Mouse (Mus musculus) hindbrain, postnatal 0 days (tissue): ENCODE measurements around the gene Aqp2. TPM values are rescaled to one million over a fixed set of nuclear protein-coding genes. Genes with fewer than 3 reads are reported as not detected.
A peak's percentile ranks its signal among the peaks of the same experiment; 100 is the strongest.

Experiments
- ATAC-seq: fragments of 200-750 bp; cut with Nextera tagmentation; 2 replicates; pipeline ENCODE4 v1.8.0; 2017; ENCODE audit warnings: mild to moderate bottlenecking, moderate TSS enrichment, moderate library complexity
- DNase-seq: peaks from one replicate; pipeline ENCODE4 v3.0.0-alpha.2; 2015; ENCODE audit warnings: low spot score
- H3K27ac ChIP-seq: fragments of 300-500 bp; sonication (generic); 2 replicates; pipeline ENCODE4 v1.5.1; 2014; ENCODE audit warnings: mild to moderate bottlenecking
- H3K27me3 ChIP-seq: fragments of 300-500 bp; sonication (generic); 2 replicates; pipeline ENCODE4 v1.6.1; 2014; ENCODE audit warnings: low read length, mixed read lengths; ENCODE audit not compliant: insufficient read depth
- H3K36me3 ChIP-seq: fragments of 300-500 bp; sonication (generic); 2 replicates; pipeline ENCODE4 v1.6.1; 2014; ENCODE audit warnings: low read length, mixed read lengths; ENCODE audit not compliant: insufficient read depth
- H3K4me1 ChIP-seq: fragments of 300-500 bp; sonication (generic); 2 replicates; pipeline ENCODE4 v1.6.1; 2014; ENCODE audit warnings: antibody characterized with exemption, low read length, mixed read lengths; ENCODE audit not compliant: insufficient read depth
- H3K4me2 ChIP-seq: fragments of 300-500 bp; sonication (generic); 2 replicates; pipeline ENCODE4 v1.6.1; 2014; ENCODE audit warnings: low read depth, mild to moderate bottlenecking, low read length, moderate library complexity, mixed read lengths
- H3K4me3 ChIP-seq: fragments of 300-500 bp; sonication (generic); 2 replicates; pipeline ENCODE4 v1.5.1; 2014; ENCODE audit warnings: low read length
- H3K9ac ChIP-seq: fragments of 300-500 bp; sonication (generic); replicated peaks from 2 replicates; pipeline ENCODE4 v1.6.1; 2014; ENCODE audit warnings: mild to moderate bottlenecking, low read length, moderate library complexity, mixed read lengths
- H3K9me3 ChIP-seq: fragments of 300-500 bp; sonication (generic); 2 replicates; pipeline ENCODE4 v1.6.1; 2016; ENCODE audit warnings: low read length, mixed read lengths
- CTCF ChIP-seq: IDR thresholded peaks from 2 replicates; pipeline ENCODE4 v1.5.1; 2016; ENCODE audit warnings: antibody characterized with exemption, control low read depth, low read depth
- WGBS: fragments of 180-500 bp; shearing (Covaris S2); extraction: QIAGEN DNeasy Blood & Tissue Kit; methylation state at CpG from one replicate; pipeline ENCODE4 v1.1.7; 2014; 5-methylcytosine and 5-hydroxymethylcytosine counted together
- polyA plus RNA-seq: library from polyadenylated mRNA; unstranded; fragments of >200 nt; fragmentation: Nextera tagmentation; extraction: Ambion mirVana; gene quantifications from 2 replicates; pipeline ENCODE4 v1.2.1, GENCODE M21; 2015
- total RNA-seq: library from RNA; depleted of rRNA; stranded (reverse); fragments of >200 nt; gene quantifications from 2 replicates; pipeline ENCODE4 v1.2.3, GENCODE M21; 2014

The Aqp2 gene
- total and polyA plus RNA-seq, 2 experiments from 2014 or later, result 0.10 TPM; not detected in 1

DNA sequence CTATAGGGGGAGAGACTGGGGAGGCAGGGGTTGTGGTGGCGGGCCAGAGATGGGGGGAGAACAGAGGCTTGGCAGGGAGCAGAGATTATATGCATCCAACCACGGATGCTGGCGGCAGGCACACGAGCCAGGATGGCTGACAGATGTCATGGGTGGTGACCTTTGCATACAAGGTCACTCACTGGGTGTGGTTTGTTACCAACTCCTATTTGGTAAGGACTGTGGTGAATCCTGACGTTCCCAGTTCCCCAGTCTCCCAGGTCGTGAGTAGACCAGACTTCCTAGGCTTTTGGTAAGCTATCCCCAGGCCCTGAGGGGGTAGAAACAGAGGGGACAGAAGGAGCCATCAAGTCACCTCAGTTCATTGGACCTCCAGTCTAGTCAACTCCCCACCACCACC lies 10.2 kb upstream of the Aqp2 start:
- no peak for DNase-seq
- ATAC-seq, result no peak
- Histone ChIP-seq H3K4me2 (no peak overlapping the region), H3K9me3 (no peaks in the 10 kb centered on the region), H3K27ac (no peak overlapping the region), H3K9ac (no peak overlapping the region), H3K4me1 (no peaks in the 10 kb centered on the region), H3K27me3 (no peaks in the 10 kb centered on the region), H3K4me3 (no peak overlapping the region), H3K36me3 (no peaks in the 10 kb centered on the region)
- TF ChIP-seq CTCF, result no peak
- WGBS, result 49% methylated on average over 6 of the region's 6 CpGs

DNA sequence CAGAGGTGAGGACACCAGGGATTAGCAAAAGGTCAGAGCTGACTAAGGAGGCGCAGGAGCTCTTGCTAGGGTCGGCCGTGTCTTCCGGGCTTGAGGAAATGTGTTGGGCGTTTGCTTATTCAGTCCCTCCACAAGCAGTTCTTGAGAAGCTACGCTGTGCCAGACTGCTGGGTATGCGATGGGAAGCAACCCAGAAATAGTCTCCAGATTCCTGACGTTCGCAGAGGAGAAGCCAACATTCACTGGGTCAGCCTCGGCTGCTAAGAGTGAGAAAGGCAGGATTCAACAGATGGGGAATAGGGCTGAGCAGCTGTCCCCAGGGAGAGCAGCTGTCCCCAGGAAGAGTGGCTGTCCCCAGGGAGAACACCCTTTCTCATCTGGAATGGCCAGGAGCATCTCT lies 9.7 kb upstream of the Aqp2 start:
- Histone ChIP-seq H3K4me2 (no peak overlapping the region), H3K27ac (no peak overlapping the region), H3K36me3 (no peaks in the 10 kb centered on the region), H3K4me1 (no peaks in the 10 kb centered on the region), H3K4me3 (no peak overlapping the region), H3K9ac (no peak overlapping the region), H3K9me3 (no peaks in the 10 kb centered on the region), H3K27me3 (no peaks in the 10 kb centered on the region)
- ATAC-seq (no peak), DNase-seq (no peak)
- no peak for TF ChIP-seq CTCF
- WGBS, result 69% methylated on average over 10 of the region's 10 CpGs

DNA sequence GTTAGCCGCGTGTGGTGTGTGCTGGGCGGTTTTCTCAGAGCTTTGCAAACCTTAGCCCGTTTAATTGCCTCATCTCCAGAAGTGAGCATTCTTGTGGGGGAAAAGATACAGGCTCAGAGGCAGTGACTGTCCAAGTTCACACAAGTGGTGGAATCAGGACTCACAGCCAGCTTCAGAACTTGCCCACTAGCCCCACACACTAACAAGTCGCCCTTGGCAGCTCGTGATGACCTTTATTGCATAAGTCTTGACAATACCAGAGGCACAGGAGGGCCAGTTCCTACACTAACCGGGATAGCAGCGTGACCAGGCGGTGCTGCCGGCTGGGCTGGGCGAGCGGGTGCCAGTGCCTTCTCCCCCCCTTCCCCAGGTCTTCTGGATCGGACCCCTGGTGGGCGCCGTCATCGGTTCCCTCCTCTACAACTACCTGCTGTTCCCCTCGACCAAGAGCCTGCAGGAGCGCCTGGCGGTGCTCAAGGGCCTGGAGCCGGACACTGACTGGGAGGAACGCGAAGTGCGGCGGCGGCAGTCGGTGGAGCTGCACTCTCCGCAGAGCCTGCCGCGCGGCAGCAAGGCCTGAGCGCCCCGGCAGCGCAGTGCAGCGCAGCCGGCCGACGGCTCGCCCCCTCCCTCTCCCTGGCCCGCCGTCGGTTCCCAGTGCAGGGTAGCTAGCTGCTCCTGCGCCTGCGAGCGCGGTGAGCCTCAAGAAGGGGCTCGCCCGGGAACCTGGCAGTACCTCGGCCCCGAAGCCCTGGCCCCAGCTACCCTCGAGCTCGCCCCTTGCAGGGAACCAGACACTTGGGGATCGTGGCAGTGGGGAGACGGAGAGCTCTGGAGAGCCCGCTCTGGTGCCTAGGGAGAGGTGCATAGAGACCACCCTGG lies 4.8 kb downstream of the Aqp2 start:
- DNase-seq, result peak; percentile 54
- peak overlapping the region; percentile 23 for H3K4me3 ChIP-seq

DNA sequence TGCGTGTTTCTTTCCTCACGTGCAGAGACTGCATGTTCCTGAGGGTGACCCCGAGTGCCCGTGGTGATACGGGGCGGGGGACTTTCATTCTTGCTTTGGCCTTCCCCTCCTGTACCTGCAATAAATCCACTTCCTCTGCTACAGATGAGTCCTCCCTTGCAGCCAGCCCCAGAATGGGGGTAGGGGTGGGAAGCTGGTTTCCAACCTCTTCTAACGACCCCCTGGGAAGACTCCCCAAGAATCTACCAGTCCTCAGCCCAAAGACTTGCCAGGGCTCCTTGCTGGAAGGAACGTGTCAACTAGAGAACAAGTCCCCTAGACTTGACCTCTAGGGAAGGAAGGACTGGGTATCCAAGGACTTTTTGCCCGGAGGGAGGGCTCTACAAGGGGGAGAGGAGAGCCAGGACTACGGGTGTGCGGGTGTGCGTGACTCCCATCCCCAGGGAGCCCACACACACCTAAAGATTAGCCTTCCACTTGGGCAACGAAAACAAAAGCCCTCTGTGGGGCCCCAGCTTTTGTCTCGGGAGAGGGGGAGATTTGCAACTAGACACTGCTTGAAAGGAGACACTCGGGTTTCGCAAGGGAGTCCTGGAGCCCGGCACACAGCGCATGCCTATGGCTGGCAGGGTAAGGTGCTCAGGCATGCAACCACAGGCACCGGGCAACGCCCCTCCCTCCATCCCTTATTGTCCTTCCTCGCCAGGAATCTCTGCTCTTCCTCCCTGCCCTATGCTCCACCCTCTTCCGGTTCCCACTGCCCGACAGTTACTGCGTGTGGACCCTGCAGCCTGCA lies 5.8 kb downstream of the Aqp2 start:
- ATAC-seq, result no peak
- H3K9ac ChIP-seq, result no peak overlapping the region

More for the DNA sequence above, 4.8 kb downstream of the Aqp2 start:
- peaks cover 13% of the 10 kb centered on the region for H3K4me1 ChIP-seq
- peaks cover 38% of the 10 kb centered on the region for H3K27me3 ChIP-seq
- peak; percentile 17 for TF ChIP-seq CTCF
- peak overlapping the region; percentile 50 for H3K4me2 ChIP-seq
- H3K27ac ChIP-seq, result no peak overlapping the region
- peak; percentile 54; the same call in 1 of the 2 replicates for ATAC-seq
- no peaks in the 10 kb centered on the region for H3K36me3 ChIP-seq
- WGBS, result 4% methylated on average over 53 of the region's 54 CpGs
- H3K9ac ChIP-seq, result no peak overlapping the region; the same call in 1 of the 2 replicates
- H3K9me3 ChIP-seq, result no peaks in the 10 kb centered on the region

DNA sequence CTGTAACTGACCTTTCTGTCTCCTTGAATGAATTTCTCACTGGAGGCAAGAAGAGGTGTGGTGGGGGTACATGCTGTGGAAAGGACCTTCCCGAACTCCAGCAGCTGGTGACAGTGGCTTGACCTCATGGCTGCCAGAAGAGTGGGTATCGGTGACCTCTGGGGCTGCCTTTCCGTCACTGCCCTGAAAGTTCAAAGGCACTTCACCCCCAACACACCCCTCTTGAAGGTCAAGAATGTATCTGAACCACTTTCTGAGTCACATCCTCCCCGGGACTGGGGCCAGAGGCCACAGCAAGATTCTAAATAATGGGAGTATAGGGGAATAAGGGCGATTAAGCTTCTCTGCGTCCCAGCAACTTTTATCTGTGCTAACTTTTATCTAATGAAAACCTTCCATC lies 6.9 kb downstream of the Aqp2 start:
- 77% methylated on average over 6 of the region's 6 CpGs for WGBS
- ATAC-seq, result no peak

More for the DNA sequence above, 5.8 kb downstream of the Aqp2 start:
- Histone ChIP-seq H3K9me3 (no peaks in the 10 kb centered on the region), H3K27me3 (peaks cover 47% of the 10 kb centered on the region), H3K4me3 (peak overlapping the region; percentile 23), H3K27ac (no peak overlapping the region), H3K36me3 (no peaks in the 10 kb centered on the region), H3K4me2 (peak overlapping the region; percentile 50), H3K4me1 (peaks cover 13% of the 10 kb centered on the region)
- no peak for TF ChIP-seq CTCF
- WGBS, result 5% methylated on average over 24 of the region's 24 CpGs
- DNase-seq, result no peak

DNA sequence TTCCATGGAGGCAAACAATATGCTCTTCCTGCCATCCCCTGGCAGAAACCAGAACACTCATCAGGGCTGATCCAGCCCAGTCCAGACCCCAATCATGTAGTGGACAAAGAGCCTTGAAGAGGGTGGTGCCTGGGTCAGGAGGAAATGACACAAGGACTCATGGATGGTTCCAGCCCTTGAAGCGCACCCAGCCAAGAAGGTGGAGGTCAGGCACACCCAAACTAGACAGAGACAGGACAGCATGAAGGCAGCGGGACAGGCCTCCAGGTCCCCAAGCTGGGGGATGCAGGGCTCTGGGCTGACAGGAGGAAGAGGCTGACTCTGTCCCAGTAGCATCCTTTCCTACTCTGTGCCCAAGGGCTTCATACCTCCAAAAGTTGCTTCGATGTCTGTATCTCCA lies 7.7 kb downstream of the Aqp2 start:
- Histone ChIP-seq H3K4me2 (no peak overlapping the region), H3K4me1 (peaks cover 13% of the 10 kb centered on the region), H3K4me3 (no peak overlapping the region), H3K9me3 (no peaks in the 10 kb centered on the region), H3K9ac (no peak overlapping the region), H3K36me3 (no peaks in the 10 kb centered on the region), H3K27me3 (peaks cover 66% of the 10 kb centered on the region), H3K27ac (no peak overlapping the region)
- 91% methylated on average over 3 of the region's 3 CpGs for WGBS
- ATAC-seq, result no peak
- no peak for TF ChIP-seq CTCF
- DNase-seq, result no peak

More for the DNA sequence above, 6.9 kb downstream of the Aqp2 start:
- no peak overlapping the region for H3K9ac ChIP-seq
- DNase-seq, result no peak
- H3K36me3 ChIP-seq, result no peaks in the 10 kb centered on the region
- no peak for TF ChIP-seq CTCF
- no peak overlapping the region for H3K4me2 ChIP-seq
- H3K9me3 ChIP-seq, result no peaks in the 10 kb centered on the region
- peaks cover 13% of the 10 kb centered on the region for H3K4me1 ChIP-seq
- no peak overlapping the region for H3K27ac ChIP-seq
- peaks cover 58% of the 10 kb centered on the region for H3K27me3 ChIP-seq
- H3K4me3 ChIP-seq, result no peak overlapping the region
